Mouse (Mus musculus): ENCODE results near the gene Pmfbp1. TPM values are rescaled to one million over a fixed set of nuclear protein-coding genes. Genes with fewer than 3 reads are reported as not detected.

The Pmfbp1 gene
- total and polyA plus RNA-seq, 3 experiments: 0.11 TPM; not detected in 2

- no peak for TF ChIP-seq TBP (conservative IDR thresholded peaks at IDR 0.05; ENCODE audit: low read depth, low read length)
- TF ChIP-seq RCOR1 (conservative IDR thresholded peaks at IDR 0.05; ENCODE audit: low read depth, low read length): no peak
- no peak for TF ChIP-seq MAFK (IDR thresholded peaks at IDR 0.05; ENCODE audit: insufficient replicate concordance, low read length)
- TF ChIP-seq TCF12 (IDR thresholded peaks at IDR 0.05; ENCODE audit: low read depth, low read length): no peak
- TF ChIP-seq E2F4 (IDR thresholded peaks at IDR 0.05; ENCODE audit: insufficient replicate concordance, low read depth, low read length): no peak
- no peak for TF ChIP-seq ZMIZ1 (IDR thresholded peaks at IDR 0.05; ENCODE audit: low read depth, low read length)
- no peak for TF ChIP-seq CHD1 (IDR thresholded peaks at IDR 0.05; ENCODE audit: low read depth, low read length)
- TF ChIP-seq USF2 (conservative IDR thresholded peaks at IDR 0.05; ENCODE audit: low read depth, low read length): no peak
- no peak for TF ChIP-seq USF1 (IDR thresholded peaks at IDR 0.05; ENCODE audit: low read depth, low read length)
- TF ChIP-seq JUND (conservative IDR thresholded peaks at IDR 0.05; ENCODE audit: low read depth, low read length): no peak
- no peak for TF ChIP-seq EP300 (IDR thresholded peaks at IDR 0.05; ENCODE audit: low read length)
- TF ChIP-seq CTCF (conservative IDR thresholded peaks at IDR 0.05 in 1 of 2, IDR thresholded peaks at IDR 0.05 in 1 of 2; ENCODE audit: low read depth in 2 of 2, low read length in 2 of 2): no peak
- no peak for TF ChIP-seq ZC3H11A (IDR thresholded peaks at IDR 0.05; ENCODE audit: low read depth, low read length)
- no peak for TF ChIP-seq ZKSCAN1 (IDR thresholded peaks at IDR 0.05; ENCODE audit: borderline replicate concordance, low read depth, low read length)
- no peak for TF ChIP-seq KAT2A (IDR thresholded peaks at IDR 0.05; ENCODE audit: insufficient replicate concordance, low read length)
- TF ChIP-seq ELF1 (IDR thresholded peaks at IDR 0.05; ENCODE audit: low read depth, low read length): no peak
- TF ChIP-seq MEF2A (IDR thresholded peaks at IDR 0.05; ENCODE audit: borderline replicate concordance, low read depth, low read length): no peak
- H3K9me3 ChIP-seq (replicated peaks; ENCODE audit: low read length): no peaks in the 10 kb centered on the region
- H3K27ac ChIP-seq (ENCODE audit: insufficient read depth, low read depth): no peak overlapping the region; the same call in 1 of the 2 replicates
- H3K36me3 ChIP-seq (replicated peaks in 1 of 2; ENCODE audit: control insufficient read depth in 1 of 2, insufficient read depth in 1 of 2, low read length in 1 of 2): peaks cover 42 to 49% of the 10 kb centered on the region in 2 experiments
- H3K4me3 ChIP-seq (replicated peaks in 1 of 3; ENCODE audit: low read depth in 2 of 3, low read length in 2 of 3, poor library complexity in 1 of 3): peak overlapping the region; percentile 75 to 100 (median 93)
- peak overlapping the region; percentile 99 for H3K9ac ChIP-seq (ENCODE audit: insufficient read depth, low read depth)
- H3K4me2 ChIP-seq (ENCODE audit: insufficient read depth, low read depth, poor library complexity, severe bottlenecking): peak overlapping the region; percentile 94
- no peaks in the 10 kb centered on the region for H3K27me3 ChIP-seq (replicated peaks)
- H3K4me1 ChIP-seq (ENCODE audit: control insufficient read depth in 1 of 2, insufficient read depth in 2 of 2): peaks cover 3 to 30% of the 10 kb centered on the region in 2 experiments; a peak in 2 of 4 replicates
- in situ Hi-C loops (cut with MboI; ENCODE audit: low pct_ligation_motif_present, low pct_unique_long_range_greater_than_20kb, low sequenced_read_pairs): no loop called here
- no peak for DNase-seq (ENCODE audit: extremely low read depth)
- H3K79me2 ChIP-seq (replicated peaks; ENCODE audit: control insufficient read depth, extremely low read depth, insufficient read depth, poor library complexity, severe bottlenecking): peaks cover 39% of the 10 kb centered on the region
- dilution Hi-C loops (cut with MboI; ENCODE audit: extremely low pct_ligation_motif_present, extremely low pct_unique_long_range_greater_than_20kb, low sequenced_read_pairs): no loop called here
Measured at GRCm38 (mm10) chr8:109564766-109565165, 70.9 kb downstream of the Pmfbp1 start.

DNA sequence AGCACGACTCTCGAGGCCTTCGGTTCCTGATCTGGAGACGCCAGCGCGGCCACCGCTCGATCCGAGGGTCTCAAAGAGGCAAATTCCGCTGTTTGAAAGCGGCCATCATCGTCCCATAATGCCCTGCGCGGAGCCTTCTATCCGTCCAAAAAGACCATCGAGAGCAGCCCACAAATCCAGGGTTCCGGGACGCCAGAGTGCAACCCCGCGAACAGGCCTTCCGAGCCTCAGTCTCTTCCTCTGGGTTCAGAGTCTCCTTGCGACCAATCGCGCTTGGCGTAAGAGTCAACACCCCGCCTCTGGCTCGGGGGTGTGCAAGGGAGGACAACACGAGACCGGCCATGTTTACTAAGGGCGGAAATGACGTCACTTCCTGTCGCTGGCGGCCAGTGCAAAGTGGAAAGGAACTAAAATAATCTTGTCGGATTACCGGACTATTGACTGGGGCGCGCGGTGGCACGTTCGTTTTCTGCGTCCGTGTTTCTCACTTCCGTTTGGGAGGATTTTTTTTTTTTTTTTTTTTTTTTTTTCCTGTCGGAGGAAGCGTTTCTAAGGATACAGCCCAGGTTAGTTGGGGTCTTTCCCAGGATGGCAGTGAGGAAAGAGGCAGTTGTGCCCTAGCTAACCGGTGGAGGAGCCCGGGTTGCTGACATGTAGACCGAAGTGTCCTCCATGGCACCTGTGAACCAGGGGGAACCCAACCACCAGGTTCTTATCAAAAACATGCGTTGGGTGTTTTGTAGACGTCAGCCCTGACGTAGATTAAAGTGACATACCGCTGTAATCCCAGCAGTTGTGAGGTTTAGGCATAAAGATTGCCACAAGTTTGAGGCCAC lies 71.9 kb downstream of the Pmfbp1 start, which contains the start of the genes Dhx38 and Txnl4b:
Gene Dhx38 (minus strand): TSS at position 364 of the 836 bp plus-strand sequence.
Gene Txnl4b (plus strand): TSS at position 395 of the 836 bp plus-strand sequence.
- H3K27ac ChIP-seq (ENCODE audit: insufficient read depth, low read depth): peak within 1 kb of the TSS; percentile 89
- dilution Hi-C loops (cut with MboI; ENCODE audit: extremely low pct_ligation_motif_present, extremely low pct_unique_long_range_greater_than_20kb, low sequenced_read_pairs): no loop called here
- no peaks in the 10 kb centered on the region for H3K9me3 ChIP-seq (replicated peaks; ENCODE audit: low read length)
- H3K27me3 ChIP-seq (replicated peaks): no peaks in the 10 kb centered on the region
- H3K4me2 ChIP-seq (ENCODE audit: insufficient read depth, low read depth, poor library complexity, severe bottlenecking): peak within 1 kb of the TSS; percentile 94
- H3K79me2 ChIP-seq (replicated peaks; ENCODE audit: control insufficient read depth, extremely low read depth, insufficient read depth, poor library complexity, severe bottlenecking): peaks cover 39% of the 10 kb centered on the region
- H3K4me3 ChIP-seq (replicated peaks in 1 of 3; ENCODE audit: low read depth in 2 of 3, low read length in 2 of 3, poor library complexity in 1 of 3): peak within 1 kb of the TSS; percentile 75 to 100 (median 93)
- in situ Hi-C loops (cut with MboI; ENCODE audit: low pct_ligation_motif_present, low pct_unique_long_range_greater_than_20kb, low sequenced_read_pairs): no loop called here
- peaks cover 36 to 48% of the 10 kb centered on the region in 2 experiments for H3K36me3 ChIP-seq (replicated peaks in 1 of 2; ENCODE audit: control insufficient read depth in 1 of 2, insufficient read depth in 1 of 2, low read length in 1 of 2)
- DNase-seq (ENCODE audit: extremely low read depth): peak; percentile 100
- peaks cover 3 to 30% of the 10 kb centered on the region in 2 experiments; a peak in 2 of 4 replicates for H3K4me1 ChIP-seq (ENCODE audit: control insufficient read depth in 1 of 2, insufficient read depth in 2 of 2)
- H3K9ac ChIP-seq (ENCODE audit: insufficient read depth, low read depth): peak within 1 kb of the TSS; percentile 99
- peak; percentile 45 for TF ChIP-seq NELFE (IDR thresholded peaks at IDR 0.05; ENCODE audit: low read depth, low read length)
- peak; percentile 96 for TF ChIP-seq ELF1 (IDR thresholded peaks at IDR 0.05; ENCODE audit: low read depth, low read length)
- peak; percentile 45; the same call in 1 of the 2 replicates for TF ChIP-seq GABPA (IDR thresholded peaks at IDR 0.05; ENCODE audit: insufficient replicate concordance, low read depth, low read length)
- peak; percentile 93; the same call in 1 of the 2 replicates for TF ChIP-seq KAT2A (IDR thresholded peaks at IDR 0.05; ENCODE audit: insufficient replicate concordance, low read length)
- TF ChIP-seq USF2 (conservative IDR thresholded peaks at IDR 0.05; ENCODE audit: low read depth, low read length): no peak
- no peak for TF ChIP-seq SMC3 (IDR thresholded peaks at IDR 0.05; ENCODE audit: low read depth, low read length)
- peak; percentile 51; the same call in 1 of the 2 replicates for TF ChIP-seq TBP (conservative IDR thresholded peaks at IDR 0.05; ENCODE audit: low read depth, low read length)
- TF ChIP-seq MEF2A (IDR thresholded peaks at IDR 0.05; ENCODE audit: borderline replicate concordance, low read depth, low read length): peak; percentile 90
- TF ChIP-seq CHD2 (IDR thresholded peaks at IDR 0.05; ENCODE audit: low read length): peak; percentile 45; the same call in 1 of the 2 replicates
- TF ChIP-seq E2F4 (IDR thresholded peaks at IDR 0.05; ENCODE audit: insufficient replicate concordance, low read depth, low read length): no peak; the same call in 1 of the 2 replicates
- TF ChIP-seq ZC3H11A (IDR thresholded peaks at IDR 0.05; ENCODE audit: low read depth, low read length): no peak
- peak; percentile 94 for TF ChIP-seq MXI1 (IDR thresholded peaks at IDR 0.05; ENCODE audit: low read depth, low read length)
- TF ChIP-seq ZKSCAN1 (IDR thresholded peaks at IDR 0.05; ENCODE audit: borderline replicate concordance, low read depth, low read length): peak; percentile 34; the same call in 1 of the 2 replicates
- no peak for TF ChIP-seq PAX5 (IDR thresholded peaks at IDR 0.05; ENCODE audit: low read length)
- no peak for TF ChIP-seq CHD1 (IDR thresholded peaks at IDR 0.05; ENCODE audit: low read depth, low read length)
- TF ChIP-seq SIN3A (IDR thresholded peaks at IDR 0.05; ENCODE audit: low read length): peak; percentile 98
- TF ChIP-seq MAFK (IDR thresholded peaks at IDR 0.05; ENCODE audit: insufficient replicate concordance, low read length): no peak
- peak; percentile 71; the same call in 1 of the 2 replicates for TF ChIP-seq IRF4 (IDR thresholded peaks at IDR 0.05; ENCODE audit: low read depth, low read length)
- peak; percentile 79; the same call in 1 of the 2 replicates for TF ChIP-seq UBTF (IDR thresholded peaks at IDR 0.05; ENCODE audit: low read depth, low read length)
- TF ChIP-seq ZNF384 (IDR thresholded peaks at IDR 0.05; ENCODE audit: low read depth, low read length): peak; percentile 100
